Mouse (Mus musculus) layer of hippocampus, adult 2 months (tissue): ENCODE results near the gene Ndst4. TPM values are rescaled to one million over a fixed set of nuclear protein-coding genes. Genes with fewer than 3 reads are reported as not detected.

Experiments used
- DNase-seq, 2 experiments: peaks; one replicate each; pipeline ENCODE4 v3.0.0; 2022; ENCODE audit warnings: low spot score in 2 of 2
- H3K27ac ChIP-seq: fragments of 200-600 bp; 2 replicates; pipeline ENCODE4 v1.8.1; 2022
- H3K4me3 ChIP-seq: fragments of 200-600 bp; 2 replicates; pipeline ENCODE4 v1.8.1; 2022; ENCODE audit warnings: mild to moderate bottlenecking
- CTCF ChIP-seq: fragments of 200-600 bp; conservative IDR thresholded peaks from 2 replicates; pipeline ENCODE4 v1.8.1; 2022; ENCODE audit warnings: antibody characterized with exemption, mild to moderate bottlenecking, moderate library complexity
- total RNA-seq, 2 experiments: library from RNA; stranded (reverse); gene quantifications; 2 replicates each; pipeline ENCODE4 v1.2.3; 2021

The Ndst4 gene
- total RNA-seq, 2 experiments from 2014 or later, result 19.2 to 22.0 TPM

- Histone ChIP-seq H3K27ac (no peak overlapping the region), H3K4me3 (no peak overlapping the region)
- no peak for DNase-seq
- no peak for TF ChIP-seq CTCF
These were observed 356.8 kb downstream of the Ndst4 start for GRCm38 (mm10) chr3:125760711-125761110.
